Mouse (Mus musculus) liver, embryonic 14.5 days (tissue): ENCODE measurements around the gene Tcap.

Experiments used
- CTCF ChIP-seq: IDR thresholded peaks from 2 replicates; pipeline ENCODE4 v1.5.1; 2016; ENCODE audit warnings: antibody characterized with exemption, low read depth, control low read depth
- EP300 ChIP-seq: IDR thresholded peaks from 2 replicates; pipeline ENCODE4 v1.6.1; 2016; ENCODE audit warnings: antibody characterized with exemption, low read depth

DNA sequence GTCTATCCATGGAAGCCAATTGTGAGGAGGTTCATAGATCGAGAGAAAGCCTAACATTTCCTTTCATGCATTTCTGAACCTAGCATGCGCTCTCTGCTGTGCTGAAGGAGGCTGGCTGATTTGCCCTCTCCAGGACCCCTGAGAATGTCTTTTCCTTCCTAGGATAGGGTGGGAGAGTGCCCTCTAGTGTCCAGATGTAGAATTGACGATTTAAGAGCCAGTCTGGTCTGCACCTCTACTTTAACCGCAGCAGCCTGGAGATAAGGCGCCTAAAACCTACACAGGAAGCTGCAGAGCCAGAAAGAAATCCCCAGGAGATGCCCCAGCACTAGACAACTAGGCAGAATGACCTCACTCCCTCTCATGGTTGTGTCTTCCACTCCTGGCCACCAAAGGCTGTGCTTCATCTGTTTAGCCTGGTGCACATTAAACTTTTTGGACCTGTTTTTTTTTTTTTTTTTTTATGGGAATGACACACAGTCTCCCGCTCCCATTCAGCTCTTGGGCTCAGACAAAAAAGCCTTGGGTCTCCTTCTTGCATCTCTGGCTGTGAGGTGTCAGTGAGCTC is 27.8 kb upstream of the Tcap start:
- TF ChIP-seq CTCF (peak; percentile 86), EP300 (no peak)
